Mouse (Mus musculus) MN1 (cell line): ENCODE results near the gene C1ql2.

Experiments used
- DNase-seq: peaks from one replicate; pipeline ENCODE4 v3.0.0-alpha.2; 2016; ENCODE audit warnings: low spot score

Gene C1ql2

GRCm38 (mm10) chr1:120389734-120390133 is 49.4 kb downstream of the C1ql2 start:
- DNase-seq = no peak

GRCm38 (mm10) chr1:120390336-120390735 is 50.0 kb downstream of the C1ql2 start:
- no peak for DNase-seq
